ENCODE assay signal across 38 mouse cellular contexts in genomic region chr16:89571083-89571482, GRCm38 (mm10). TPM values are rescaled to one million over a fixed set of nuclear protein-coding genes. Genes with fewer than 3 reads are reported as not detected.
"Had no signal": no experiment of that assay in that cellular context is flagged by ENCODE, and none has a peak within 500 bp of the region (broad histone marks: within the 10 kb centered on the region; RNA-seq: fewer than 3 reads in every experiment).

Gene Krtap11-1, minus strand, starts transcription at chr16:89571183.

- DNase-seq: liver; liver, embryonic 13.5 days; liver, postnatal 0 days; lung, adult 18-20 months; lung, adult 2 months; lung, embryonic 14.5 days; lung, postnatal 10 days; lung, postnatal 14 days; lung, postnatal 36 days; lung, postnatal 4 days; midbrain, embryonic 14.5 days had no signal

- H3K27ac ChIP-seq: limb, embryonic 10.5 days; limb, embryonic 12.5 days; limb, embryonic 13.5 days; limb, embryonic 15.5 days; liver, embryonic 12.5 days; liver, embryonic 13.5 days; liver, embryonic 14.5 days; liver, embryonic 15.5 days; lung, embryonic 15.5 days; macrophage; midbrain, embryonic 10.5 days; midbrain, embryonic 12.5 days; midbrain, embryonic 13.5 days; midbrain, embryonic 15.5 days; neural tube, embryonic 12.5 days had no signal

- H3K4me3 ChIP-seq: limb, embryonic 10.5 days; limb, embryonic 12.5 days; limb, embryonic 13.5 days; limb, embryonic 15.5 days; liver, embryonic 12.5 days; liver, embryonic 13.5 days; liver, embryonic 15.5 days; lung, embryonic 15.5 days; megakaryocyte, embryonic 14.5 days; midbrain, embryonic 10.5 days; midbrain, embryonic 12.5 days; midbrain, embryonic 13.5 days; midbrain, embryonic 15.5 days; myocyte; neural tube, embryonic 12.5 days had no signal

RNA-seq across cellular contexts. Expression of gene Krtap11-1, which starts in this region (rescaled TPM):
- total RNA-seq: left cerebral cortex, postnatal 10 days; left cerebral cortex, postnatal 14 days; left cerebral cortex, postnatal 25 days; left cerebral cortex, postnatal 36 days; left cerebral cortex, postnatal 4 days; liver, adult 2 months; megakaryocyte progenitor cell, adult 5-6 weeks; megakaryocyte, adult 5-6 weeks; megakaryocyte-erythroid progenitor cell, adult 5-6 weeks; midbrain, postnatal 0 days; monocyte, adult 5-6 weeks had no signal
